Mouse (Mus musculus) kidney, adult 11 months (tissue): ENCODE data around the gene Tmem167.

Experiments
- DNase-seq: peaks from one replicate; pipeline ENCODE4 v3.0.0; 2022

Gene Tmem167

DNA sequence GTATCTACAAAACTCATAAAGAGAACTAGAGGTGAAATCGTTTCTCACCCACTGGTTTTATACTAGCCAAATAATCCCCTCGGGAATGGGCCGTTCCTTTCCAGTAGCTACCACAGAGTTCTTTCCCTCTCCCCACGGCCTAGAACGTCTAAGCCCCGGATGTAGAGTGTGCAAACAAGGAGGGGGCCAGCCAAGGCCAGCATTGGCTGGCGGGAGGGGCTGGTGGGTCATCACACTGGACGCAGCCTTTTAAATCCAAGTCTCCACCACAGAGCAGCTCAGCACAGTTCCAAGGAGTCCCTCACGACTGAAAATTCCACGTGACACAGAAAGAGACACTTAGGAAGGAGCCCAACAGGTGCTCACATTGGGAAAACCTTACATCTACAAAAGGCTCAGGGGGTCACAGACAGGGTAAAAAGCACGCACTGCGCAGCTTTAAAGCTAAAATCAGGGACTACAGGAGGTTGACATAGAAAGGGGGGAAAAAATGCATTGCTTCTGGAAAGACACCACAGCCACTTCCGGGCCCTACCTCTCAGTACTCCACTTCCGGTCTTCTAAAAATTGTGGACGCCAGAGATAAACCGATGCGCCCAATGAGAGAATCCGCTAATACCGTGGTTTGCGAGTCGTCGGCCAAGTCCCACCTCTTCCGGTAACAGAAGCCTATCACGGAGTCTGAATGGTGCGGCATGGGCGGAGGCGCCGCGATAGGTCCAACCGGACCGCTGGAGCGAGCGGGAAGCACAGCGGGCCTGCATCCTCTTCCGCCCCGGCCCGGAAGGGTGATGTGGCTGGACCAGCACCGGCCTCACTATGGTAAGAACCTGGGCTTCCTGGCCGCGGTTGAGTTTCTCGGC lies at the start of gene Tmem167, which contains the start of gene Xrcc4:
Tmem167 (plus strand) TSS at position 162 of the 863 bp plus-strand sequence.
Xrcc4 (minus strand) TSS at position 647 of the 863 bp plus-strand sequence.
- peak; percentile 99 for DNase-seq

DNA sequence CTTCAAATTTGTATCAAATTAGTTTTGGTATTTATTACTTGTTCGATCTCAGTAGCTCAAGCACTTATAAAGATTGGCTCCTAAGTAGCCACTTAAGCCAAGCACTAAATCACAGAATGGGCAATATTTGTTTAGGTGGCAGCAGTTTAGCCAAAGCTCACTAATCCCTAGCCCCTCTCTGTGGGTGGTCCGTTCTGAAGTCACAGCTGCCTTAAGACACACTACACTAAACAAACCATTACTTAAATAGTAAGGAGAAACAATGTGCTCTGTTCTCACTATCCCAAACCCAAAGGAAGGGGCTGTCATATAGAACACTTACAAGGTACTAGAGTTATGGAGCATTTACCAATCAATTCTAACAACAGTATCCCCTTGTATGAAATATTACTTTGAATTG lies 49.3 kb upstream of the Tmem167 start:
- DNase-seq: no peak

DNA sequence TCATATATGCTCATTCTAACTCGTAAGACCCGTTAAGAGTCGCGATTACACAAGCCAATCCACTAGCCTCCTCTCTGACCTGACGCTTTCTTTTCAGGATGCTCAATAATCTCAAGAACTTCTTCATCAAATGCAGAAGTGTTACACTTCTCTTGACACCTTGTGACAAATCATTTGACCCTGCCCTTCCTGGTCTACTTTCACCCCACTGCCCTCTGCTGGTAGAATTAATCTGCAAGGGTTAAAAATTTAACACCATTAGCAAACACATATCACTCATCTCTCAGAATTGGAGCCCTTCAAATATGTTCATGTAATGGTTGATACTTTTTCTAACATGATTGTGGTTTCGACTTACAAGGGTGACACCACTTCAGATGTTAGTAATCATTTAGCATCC lies 37.2 kb upstream of the Tmem167 start:
- DNase-seq: no peak

DNA sequence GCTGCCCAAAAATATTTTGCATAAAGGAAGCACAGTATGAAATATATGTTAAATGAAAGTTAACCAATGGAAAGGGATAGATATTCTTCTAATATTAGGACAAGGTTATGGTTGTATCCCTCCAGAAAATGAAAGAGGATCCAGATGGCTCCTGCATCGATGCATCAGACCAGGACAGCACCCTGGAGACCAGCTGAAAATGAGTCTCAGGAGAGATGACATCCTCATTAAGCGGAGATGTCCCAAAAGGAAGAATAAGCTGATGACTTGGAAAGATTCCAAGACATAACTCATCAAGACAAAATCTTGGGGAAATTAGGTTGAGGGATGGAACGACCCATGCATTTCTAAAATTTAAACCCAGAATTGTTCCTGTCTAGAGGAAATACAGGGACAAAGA lies 36.5 kb upstream of the Tmem167 start:
- DNase-seq: no peak

DNA sequence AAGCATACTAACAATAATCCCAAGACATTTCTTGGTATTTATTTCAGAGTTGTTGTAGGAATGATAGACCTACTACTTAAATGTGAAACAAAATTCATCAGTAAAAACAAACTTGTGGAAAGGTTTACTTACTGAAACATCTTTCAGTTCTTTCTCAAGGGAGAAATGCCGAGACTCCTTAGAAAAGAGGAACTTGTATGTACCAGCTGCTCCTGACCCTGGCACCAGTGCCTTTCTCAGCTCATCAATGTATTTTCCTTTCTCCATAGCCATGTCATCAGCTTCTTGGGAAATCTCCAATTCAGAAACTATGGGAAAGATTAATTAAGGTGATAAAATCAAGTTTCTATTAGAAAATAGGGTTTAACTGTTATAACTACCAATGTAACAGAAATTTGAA lies 27.0 kb upstream of the Tmem167 start:
- DNase-seq: no peak

DNA sequence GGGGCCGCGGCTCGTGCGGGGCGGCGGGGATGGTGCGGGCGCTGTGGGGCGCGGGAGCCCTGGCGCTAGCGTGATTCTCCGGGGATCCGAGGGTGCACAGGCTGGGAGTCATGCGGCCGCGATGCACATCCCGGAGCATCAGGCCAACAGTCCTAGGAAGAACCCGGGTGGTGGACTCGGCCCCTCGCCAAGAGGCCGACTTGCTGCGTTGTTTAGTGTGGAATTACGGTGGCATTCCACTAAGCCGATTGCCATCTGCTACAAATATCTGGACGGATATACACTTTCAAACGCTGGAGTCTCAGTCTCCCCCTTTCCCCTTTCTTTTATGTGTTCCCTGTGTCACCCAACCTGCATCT lies 881 bp downstream of the Tmem167 start:
- DNase-seq: no peak

DNA sequence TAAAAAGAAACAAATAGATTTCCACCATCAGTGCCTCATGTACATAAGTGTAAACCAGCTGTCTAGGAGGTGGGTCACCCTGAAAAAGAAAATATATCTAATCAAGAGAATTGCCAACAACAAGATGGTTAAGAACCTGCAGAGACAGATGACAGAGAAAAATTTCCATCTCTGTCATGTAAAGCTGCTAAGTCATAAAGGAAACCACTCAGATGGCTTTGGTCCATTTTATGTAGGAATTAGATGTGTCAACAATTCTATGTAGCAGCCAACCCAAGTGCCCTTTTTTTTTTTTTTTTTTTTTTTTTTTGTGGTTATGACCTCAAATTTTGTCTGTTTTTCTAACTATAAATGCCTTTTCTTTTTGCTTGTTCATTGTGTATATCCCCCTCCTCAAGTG lies 12.6 kb downstream of the Tmem167 start:
- DNase-seq: no peak

DNA sequence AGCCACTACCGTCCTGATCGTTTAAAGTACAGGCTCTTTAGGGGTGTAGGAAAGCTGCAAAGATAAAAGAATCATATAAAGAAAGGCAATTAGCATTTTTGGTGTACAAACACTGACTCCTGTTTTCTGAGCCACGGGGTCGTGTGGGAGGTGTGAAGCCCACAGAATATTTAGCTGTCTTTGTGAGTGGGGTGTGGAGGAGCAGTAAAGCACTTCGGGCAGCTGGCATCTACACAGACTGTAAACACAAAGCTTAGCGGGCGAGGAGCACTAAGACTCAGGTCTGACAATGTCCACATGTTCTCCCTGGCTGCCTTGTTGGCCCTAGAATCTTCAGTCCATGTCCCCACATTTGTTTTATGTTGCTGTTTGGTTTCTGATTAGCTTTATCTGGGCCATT lies 17.2 kb downstream of the Tmem167 start:
- DNase-seq: no peak

DNA sequence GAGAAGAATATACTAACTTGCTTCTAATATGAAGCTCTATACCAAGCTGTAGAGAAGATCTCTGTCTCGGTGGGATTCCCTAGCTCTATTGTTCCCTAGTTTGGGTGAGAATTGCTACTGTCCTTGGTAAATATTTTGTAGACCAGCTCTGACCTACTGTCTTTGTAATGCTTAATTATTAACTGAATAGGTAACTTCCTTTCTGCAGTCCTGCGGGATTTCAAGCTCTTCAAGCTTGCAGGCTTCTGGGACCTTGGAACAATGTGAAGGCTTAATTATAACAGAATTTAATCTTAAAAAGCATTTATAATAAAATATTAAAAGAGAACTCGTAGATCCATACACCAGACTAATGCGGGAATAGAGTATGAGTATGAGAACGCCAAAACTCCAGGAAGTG lies 19.8 kb downstream of the Tmem167 start:
- peak; percentile 11 for DNase-seq

DNA sequence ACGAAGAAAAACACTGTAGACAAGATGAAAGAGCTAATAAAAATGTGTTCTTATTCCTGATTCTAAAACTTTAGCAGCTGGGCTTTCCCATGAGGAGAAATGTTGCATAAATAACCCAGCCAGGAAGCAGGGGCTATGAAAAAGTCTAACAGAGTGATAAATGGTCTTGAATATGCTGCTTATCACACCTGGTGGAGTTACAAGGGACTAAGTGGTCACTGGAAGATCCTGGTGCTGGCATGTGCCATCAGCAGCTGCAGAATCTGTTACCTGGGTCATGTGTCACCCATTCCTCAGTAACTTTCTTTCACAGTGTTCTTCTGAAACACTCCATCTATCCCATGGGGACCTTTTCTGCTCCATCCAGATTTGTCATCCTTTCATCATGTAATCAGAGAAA lies 22.8 kb downstream of the Tmem167 start:
- no peak for DNase-seq

DNA sequence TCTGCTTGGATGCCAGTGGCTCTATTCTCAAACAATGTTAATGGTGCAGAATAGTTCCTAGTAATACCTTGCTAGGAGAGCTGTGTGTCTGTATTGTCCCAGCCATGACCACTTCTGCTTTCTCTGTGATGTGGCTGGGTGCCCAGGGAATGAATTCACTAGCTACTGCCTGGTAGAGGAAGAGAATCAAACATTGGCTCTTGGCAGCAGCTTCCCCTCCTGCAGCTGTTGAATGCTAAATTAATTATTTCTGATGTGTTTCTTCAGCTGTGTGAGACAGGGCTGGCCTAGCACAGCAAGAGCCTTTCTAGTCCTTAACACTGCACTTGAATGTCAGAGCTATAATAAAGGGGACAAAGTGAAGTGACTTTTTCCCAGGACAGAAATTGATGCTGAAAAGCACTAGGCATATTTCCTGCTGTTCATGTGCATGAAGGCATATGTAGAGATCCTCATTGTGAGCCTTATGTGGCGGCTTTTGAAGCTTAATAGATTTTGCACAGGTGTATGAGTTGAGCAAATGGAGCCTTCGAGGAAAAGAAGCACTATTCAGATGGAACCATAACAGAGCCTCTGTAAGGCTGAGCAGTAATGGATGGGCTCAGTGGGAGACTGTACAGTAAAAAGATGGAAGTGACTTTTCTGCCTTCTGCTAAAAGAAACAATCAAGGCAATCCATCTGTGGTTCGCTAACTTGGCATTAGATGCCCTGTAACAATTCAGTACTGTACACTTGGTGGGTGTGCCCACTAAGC lies 47.4 kb downstream of the Tmem167 start:
- no peak for DNase-seq

DNA sequence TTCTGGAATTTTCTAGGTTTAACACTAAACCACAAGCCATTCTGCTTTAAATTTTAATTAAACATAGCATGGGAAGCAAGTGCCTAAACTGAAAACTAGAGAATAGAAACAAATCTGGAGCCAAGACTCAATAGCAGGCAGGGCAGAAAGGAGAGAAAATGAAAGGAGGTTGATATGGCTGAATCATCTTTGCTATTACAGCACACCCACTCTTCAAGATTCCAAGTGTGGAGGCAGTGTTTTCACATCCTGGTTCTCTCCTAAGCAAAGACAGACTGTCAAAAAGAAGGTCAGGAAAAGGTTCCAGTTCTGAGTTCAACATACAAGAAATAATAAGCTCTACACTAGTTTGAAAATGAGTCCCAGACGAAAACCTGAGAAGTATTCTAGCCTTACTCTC lies 52.8 kb downstream of the Tmem167 start:
- no peak for DNase-seq

DNA sequence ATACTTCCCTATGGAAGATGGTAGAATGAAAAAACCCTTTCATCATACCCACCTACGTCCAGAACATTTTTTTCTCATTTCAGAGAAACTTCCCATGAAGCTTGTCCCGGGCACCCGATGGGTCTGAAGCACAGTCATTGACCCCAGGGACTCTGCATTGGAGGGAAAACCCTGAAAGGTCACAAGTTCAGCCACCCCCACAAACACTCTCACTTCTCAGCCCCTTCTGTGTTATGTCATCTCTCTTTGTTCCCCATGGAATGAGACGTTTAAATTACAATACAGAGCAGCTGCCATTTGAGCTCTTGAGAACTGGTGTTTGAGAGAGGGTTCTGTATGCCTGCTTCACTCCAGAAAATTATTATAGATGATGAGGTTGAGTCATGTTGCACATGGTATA lies 54.3 kb downstream of the Tmem167 start:
- DNase-seq: no peak

DNA sequence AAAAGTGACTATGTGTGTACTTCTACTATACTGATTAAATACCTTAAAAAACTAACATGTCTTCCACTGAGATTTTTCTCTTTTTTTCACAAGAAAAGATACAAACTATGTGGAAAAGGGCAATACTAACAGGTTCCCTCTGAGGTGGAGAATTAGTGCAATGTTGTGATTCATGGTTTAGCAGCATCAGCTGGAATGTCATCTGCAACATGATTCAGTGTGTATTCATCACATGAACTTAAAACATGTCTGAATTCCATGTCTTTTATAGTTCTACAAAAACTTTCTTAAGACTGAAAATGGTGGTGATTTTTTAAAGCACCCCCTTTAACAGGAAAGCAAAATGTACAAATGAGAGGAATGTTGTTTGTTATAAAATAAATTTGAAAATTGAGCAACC lies 63.0 kb downstream of the Tmem167 start:
- no peak for DNase-seq

DNA sequence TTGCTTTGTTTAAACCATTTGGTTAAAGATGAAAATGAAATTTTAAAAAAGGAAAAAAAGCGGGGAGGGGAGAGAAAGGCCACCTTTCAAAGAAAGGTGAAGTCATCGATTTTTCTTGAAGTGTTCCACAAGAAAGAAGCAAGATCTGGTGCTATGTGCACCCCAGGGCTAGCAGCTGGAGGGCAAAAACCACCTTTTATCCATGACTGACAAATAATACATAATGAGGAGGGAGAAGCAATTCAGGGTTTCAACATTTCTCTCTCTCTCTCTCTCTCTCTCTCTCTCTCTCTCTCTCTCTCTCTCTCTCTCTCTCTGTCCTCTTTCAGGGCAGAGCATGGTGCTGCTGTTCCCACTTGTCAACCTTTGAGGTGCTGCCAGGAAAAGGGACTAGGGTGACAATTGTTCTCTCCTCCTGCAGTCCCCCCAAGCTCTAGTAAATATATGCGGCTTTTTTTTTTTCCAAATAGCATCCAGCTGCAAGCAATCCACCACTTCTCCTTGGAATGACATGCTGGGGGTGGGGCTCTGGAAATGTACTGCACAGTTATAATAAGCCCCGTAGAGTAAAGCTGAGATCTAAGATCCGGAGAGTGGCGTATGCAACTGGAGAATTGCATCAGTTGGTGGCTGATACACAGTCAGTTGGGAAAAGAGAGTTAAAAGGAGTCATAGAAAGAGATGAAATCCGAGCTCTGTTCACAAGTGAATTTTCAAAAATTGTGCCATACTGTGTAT lies 63.8 kb downstream of the Tmem167 start:
- DNase-seq: no peak

DNA sequence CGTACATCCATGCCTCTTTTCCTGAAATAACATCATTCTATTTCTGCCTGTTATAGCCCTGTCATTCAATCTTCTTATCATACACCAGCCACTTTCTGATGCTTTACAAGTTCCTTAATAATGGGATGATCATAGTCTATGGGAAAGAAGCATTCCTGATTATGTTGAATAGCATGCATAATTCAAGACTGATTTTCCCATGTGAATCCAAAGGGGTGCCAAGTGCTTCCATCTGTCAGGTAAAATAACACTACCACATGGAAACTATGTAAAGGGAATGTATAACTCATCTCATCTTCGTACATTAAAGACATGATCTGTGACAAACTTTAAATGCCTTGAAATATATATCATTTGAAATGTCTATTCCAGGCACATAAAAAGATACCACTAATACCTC lies 75.2 kb downstream of the Tmem167 start:
- DNase-seq: no peak

DNA sequence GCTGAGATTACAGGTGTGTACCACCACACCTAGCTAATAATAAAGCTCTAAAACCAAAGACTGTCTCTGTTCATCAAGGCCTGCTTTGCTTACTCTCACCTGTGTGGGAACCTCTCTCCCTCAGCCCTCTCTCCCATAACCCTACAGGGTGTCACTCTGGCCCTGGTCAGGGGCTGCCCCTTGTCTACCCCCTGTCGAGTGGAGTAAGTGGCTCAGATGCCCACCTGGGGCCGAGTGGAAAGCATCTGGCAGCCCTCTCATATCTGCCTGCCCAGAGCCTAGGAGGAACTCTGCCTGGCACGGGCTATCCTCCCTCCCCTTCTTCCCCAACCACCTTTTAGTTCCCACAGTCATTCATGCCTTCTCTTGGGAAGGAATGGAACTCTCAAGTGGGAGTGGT lies 78.1 kb downstream of the Tmem167 start:
- DNase-seq: no peak

DNA sequence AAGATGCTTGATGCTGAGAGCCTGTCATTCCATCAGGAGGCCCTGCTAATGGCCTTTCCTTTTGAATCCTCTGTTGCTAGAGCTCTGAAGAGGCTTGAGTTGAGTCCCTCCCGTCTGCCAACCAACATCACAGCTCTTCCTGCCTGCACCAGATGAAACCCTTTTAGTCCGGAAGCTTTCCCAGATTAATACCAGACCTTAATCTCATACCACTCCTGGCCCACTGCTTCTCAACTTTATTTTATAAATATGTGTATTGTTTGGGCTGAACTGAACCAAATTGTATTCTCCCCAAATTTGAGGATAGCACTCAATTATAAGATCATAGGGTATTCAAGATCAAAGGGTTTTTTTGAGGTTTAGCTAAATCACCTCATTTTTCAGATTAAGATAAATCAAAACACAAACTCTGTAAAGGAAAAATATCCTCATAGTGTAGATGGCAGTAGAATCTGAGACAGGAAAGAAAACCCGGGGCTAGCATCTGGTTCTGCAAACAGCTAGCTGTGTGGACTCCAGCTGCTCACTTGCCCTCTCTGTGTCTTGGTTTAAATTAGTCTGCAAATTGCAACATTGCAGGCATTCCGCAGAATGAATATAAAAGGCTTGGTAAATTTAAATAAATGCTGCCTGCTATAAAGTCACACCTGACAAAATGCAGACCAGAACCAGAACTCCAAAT lies 81.3 kb downstream of the Tmem167 start:
- DNase-seq: no peak

DNA sequence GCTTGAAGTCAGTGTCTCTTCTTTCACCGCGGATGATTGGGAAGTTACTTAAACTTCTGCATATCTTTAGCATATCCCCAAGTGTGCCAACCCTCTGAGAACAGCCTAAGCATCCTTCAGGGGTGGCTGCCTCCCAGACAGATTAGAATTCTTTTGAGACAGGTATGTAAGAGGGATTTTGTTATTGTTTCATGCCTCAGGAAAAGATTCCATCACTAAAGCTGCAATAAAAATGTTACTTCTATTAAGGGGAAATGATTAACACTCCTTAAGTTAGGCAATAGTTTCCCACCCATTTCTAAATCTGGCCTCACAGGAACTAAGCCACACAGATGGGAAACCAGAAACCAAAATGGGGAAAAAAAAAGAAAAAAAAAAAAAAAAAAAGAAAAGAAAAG lies 81.9 kb downstream of the Tmem167 start:
- DNase-seq: no peak

DNA sequence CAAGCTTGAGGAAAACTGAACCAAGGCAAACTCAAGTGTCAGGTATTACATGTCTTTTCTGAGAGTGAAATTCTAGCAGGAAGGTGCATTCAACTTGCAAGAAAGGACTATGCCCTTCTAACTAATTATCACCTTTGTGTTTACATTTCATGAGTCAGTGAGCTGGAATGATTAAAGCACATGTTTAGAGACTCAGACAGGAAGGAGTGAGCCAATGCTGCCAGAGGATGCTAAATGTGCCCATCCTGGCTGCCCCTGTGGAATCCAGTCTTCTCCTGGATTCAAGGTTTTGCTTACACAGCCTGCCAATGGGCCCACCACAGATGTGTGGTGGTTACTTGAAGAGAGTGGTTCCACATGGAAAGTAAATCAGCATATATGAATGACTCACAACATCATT lies 82.5 kb downstream of the Tmem167 start:
- peak; percentile 2 for DNase-seq

DNA sequence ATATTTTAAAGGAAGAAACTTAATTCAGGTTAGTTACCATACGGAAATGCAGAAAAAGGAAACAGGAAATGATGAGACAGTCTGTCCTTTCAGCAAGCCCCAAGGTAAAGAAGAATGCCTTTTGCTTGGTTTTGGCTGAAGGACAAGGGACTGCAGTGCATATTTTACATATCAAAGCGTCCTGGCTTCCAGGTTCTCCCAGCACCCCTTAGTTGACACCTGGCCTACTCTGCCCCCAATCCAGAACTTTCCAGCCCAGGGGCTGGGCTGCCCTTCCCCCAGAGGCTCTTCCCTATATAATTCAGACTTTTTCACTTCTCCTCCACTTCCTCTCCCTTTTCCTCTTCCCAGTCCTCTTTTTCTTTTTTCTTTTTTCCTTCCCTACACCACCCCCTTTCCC lies 86.7 kb downstream of the Tmem167 start:
- no peak for DNase-seq

DNA sequence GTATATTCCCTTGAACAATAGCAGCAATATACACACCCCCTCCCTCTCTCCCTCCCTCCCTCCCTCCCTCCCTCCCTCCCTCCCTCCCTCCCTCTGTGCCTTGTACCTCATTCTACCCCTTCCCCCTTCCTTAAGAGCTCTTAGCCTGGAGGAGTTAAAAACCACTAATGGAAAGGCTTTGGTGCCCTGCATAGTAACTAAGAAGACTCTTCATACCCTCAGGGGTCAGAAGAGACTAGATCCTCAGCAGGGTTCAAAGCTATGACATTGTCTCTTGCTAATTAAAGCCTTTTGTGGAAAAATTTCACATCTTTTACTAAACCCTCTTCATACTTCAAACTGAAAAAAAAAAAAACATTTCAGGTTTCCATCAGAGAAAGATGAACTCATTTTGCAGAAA lies 93.3 kb downstream of the Tmem167 start:
- no peak for DNase-seq

DNA sequence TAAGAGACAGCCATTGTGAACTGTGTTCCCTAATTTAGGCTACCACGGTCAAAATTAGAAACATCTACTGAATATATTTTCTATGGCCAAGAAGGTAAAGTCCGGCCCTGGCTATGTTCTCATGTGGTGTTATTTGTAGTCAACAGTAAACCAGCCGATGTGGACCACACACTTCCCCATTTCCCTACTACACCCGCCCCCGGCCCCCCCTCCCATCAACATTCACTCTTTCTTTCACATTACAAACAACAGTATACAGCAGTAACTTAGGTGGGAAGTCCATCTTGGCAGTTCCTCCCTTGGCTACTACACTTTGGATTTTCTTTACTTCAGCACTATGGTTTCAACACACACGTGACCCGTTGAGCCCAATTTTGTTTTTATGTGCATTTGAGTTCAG lies 94.6 kb downstream of the Tmem167 start:
- no peak for DNase-seq
